In the genomic region with DNA sequence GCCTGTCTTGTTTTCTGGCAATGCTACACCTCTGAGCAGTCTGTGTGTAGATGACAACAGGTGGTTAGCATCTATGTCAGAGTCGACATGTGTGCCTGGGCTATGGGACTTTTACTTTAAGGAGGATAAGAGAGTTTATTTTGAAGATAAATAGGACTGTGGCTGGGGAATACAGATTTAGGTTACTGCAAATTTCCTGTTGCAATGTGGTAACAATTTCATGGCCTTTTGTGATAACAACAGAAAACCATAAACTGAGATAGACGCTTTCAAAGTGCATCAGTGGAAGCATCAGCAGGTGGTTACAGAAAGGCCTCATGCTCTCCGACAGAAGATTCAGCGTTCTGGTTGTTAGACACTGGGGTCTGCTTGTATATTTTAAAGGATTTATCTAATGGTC, we compare ENCODE assay signal across 36 mouse cellular contexts. TPM values are rescaled to one million over a fixed set of nuclear protein-coding genes. Genes with fewer than 3 reads are reported as not detected.
A peak's percentile ranks its signal among the peaks of the same experiment; 100 is the strongest.
DNase-seq lines count a peak whose midpoint lies in the region; ATAC-seq and TF ChIP-seq lines count a peak whose summit lies in the region.
"Had no signal": no experiment of that assay in that cellular context is flagged by ENCODE, and none has a peak within 500 bp of the region (broad histone marks: within the 10 kb centered on the region; RNA-seq: fewer than 3 reads in every experiment).

No protein-coding gene starts in this region.

- no peak for TF ChIP-seq CTCF in liver, adult 2 months (IDR thresholded peaks at IDR 0.05; ENCODE audit: low read depth, low read length)
- TF ChIP-seq CTCF in bone marrow macrophage, adult 2 months (IDR thresholded peaks at IDR 0.05; ENCODE audit: low read depth, low read length): no peak
- TF ChIP-seq CTCF in small intestine, adult 2 months (IDR thresholded peaks at IDR 0.05; ENCODE audit: extremely low read depth, insufficient read length, insufficient replicate concordance, low read depth, low read length): no peak

- no peak for ATAC-seq in heart, embryonic 16.5 days (replicated peaks; ENCODE audit: extremely low read depth, insufficient read depth, low FRiP score)
- no peak for ATAC-seq in liver, embryonic 11.5 days (replicated peaks; ENCODE audit: low FRiP score)
- ATAC-seq: CD4-positive, CD25-positive, alpha-beta regulatory T cell, adult 4 months; forebrain, embryonic 14.5 days; inflammation-experienced regulatory T-cells, adult 6 months; Patski had no signal

- DNase-seq in heart, postnatal 25 days (ENCODE audit: low spot score): no peak
- DNase-seq in liver, adult 2 months (ENCODE audit: extremely low read depth, low read depth, low spot score): no peak
- no peak for DNase-seq in liver, embryonic 11.5 days (ENCODE audit: low spot score)
- DNase-seq in cerebellum, postnatal 25 days: no peak
- DNase-seq: cerebellum, adult 18-20 months; cerebellum, postnatal 14 days; liver, embryonic 13.5 days; right cerebral cortex, adult 18-20 months; right cerebral cortex, postnatal 4 days; thymus, adult 2 months; thymus, postnatal 4 days had no signal

- no peaks in the 10 kb centered on the region for H3K4me1 ChIP-seq in heart, embryonic 16.5 days (ENCODE audit: control insufficient read depth, insufficient read depth, low read length)
- H3K4me1 ChIP-seq in liver, adult 2 months (ENCODE audit: control insufficient read depth, insufficient read depth, low read length): peaks cover 19% of the 10 kb centered on the region
- no peaks in the 10 kb centered on the region for H3K4me1 ChIP-seq in liver, embryonic 11.5 days (replicated peaks; ENCODE audit: control insufficient read depth, insufficient read depth, low read length)
- peaks cover 51% of the 10 kb centered on the region for H3K4me1 ChIP-seq in bone marrow macrophage, adult 2 months (ENCODE audit: control insufficient read depth, insufficient read depth, low read length)
- peaks cover 17% of the 10 kb centered on the region for H3K4me1 ChIP-seq in small intestine, adult 2 months (ENCODE audit: control insufficient read depth, insufficient read depth, insufficient read length, low read length)
- H3K4me1 ChIP-seq: embryonic facial prominence, embryonic 13.5 days; limb, embryonic 10.5 days; lung, embryonic 15.5 days; midbrain, embryonic 10.5 days; neural tube, embryonic 15.5 days had no signal

- intact Hi-C loops in heart, postnatal 25 days (cut with DNase I): no loop called here

- H3K9ac ChIP-seq in heart, embryonic 16.5 days (ENCODE audit: low read length): no peak overlapping the region
- H3K9ac ChIP-seq in liver, adult 2 months (ENCODE audit: low read depth, low read length): no peak overlapping the region
- no peak overlapping the region for H3K9ac ChIP-seq in liver, embryonic 11.5 days (ENCODE audit: low read depth, low read length)
- H3K9ac ChIP-seq: embryonic facial prominence, embryonic 13.5 days; hindbrain, embryonic 14.5 days; liver, embryonic 13.5 days; lung, embryonic 15.5 days; neural tube, embryonic 15.5 days had no signal

- H3K27ac ChIP-seq in heart, embryonic 16.5 days (ENCODE audit: low read length): 0 out of 2 replicates have a peak overlapping the region, but pooled peaks have one; percentile 28
- H3K27ac ChIP-seq in liver, adult 2 months (replicated peaks; ENCODE audit: insufficient read depth, low read depth, low read length): peak overlapping the region; percentile 61
- H3K27ac ChIP-seq in liver, embryonic 11.5 days (ENCODE audit: low read depth, low read length): no peak overlapping the region
- H3K27ac ChIP-seq in bone marrow macrophage, adult 2 months (ENCODE audit: insufficient read depth, low read depth, low read length): peak overlapping the region; percentile 59
- peak overlapping the region; percentile 83 for H3K27ac ChIP-seq in small intestine, adult 2 months (ENCODE audit: insufficient read depth, low read depth, low read length)
- H3K27ac ChIP-seq: embryonic facial prominence, embryonic 13.5 days; hindbrain, embryonic 14.5 days; limb, embryonic 10.5 days; lung, embryonic 15.5 days; midbrain, embryonic 10.5 days; neural tube, embryonic 15.5 days had no signal

- 77% methylated on average over 4 of the region's 4 CpGs for WGBS in heart, embryonic 16.5 days
- 79% methylated on average over 4 of the region's 4 CpGs for WGBS in liver, adult 2 months
- 77% methylated on average over 4 of the region's 4 CpGs for WGBS in liver, embryonic 11.5 days
- WGBS in small intestine, adult 2 months: 75% methylated on average over 4 of the region's 4 CpGs

- H3K79me2 ChIP-seq in liver, adult 2 months (ENCODE audit: control insufficient read depth, insufficient read depth, low read length): no peaks in the 10 kb centered on the region

- H3K9me3 ChIP-seq in heart, embryonic 16.5 days (replicated peaks; ENCODE audit: control insufficient read depth, low read length): no peaks in the 10 kb centered on the region
- H3K9me3 ChIP-seq in liver, embryonic 11.5 days (ENCODE audit: control insufficient read depth, low read length): no peaks in the 10 kb centered on the region
- H3K9me3 ChIP-seq: embryonic facial prominence, embryonic 13.5 days; limb, embryonic 10.5 days; liver, embryonic 13.5 days; lung, embryonic 15.5 days; midbrain, embryonic 10.5 days; neural tube, embryonic 15.5 days had no signal

- TF ChIP-seq POLR2A in liver, adult 2 months (IDR thresholded peaks at IDR 0.05; ENCODE audit: extremely low read depth, insufficient read depth, low read length): no peak
- no peak for TF ChIP-seq POLR2A in bone marrow macrophage, adult 2 months (IDR thresholded peaks at IDR 0.05; ENCODE audit: borderline replicate concordance, low read depth, low read length)
- TF ChIP-seq POLR2A in small intestine, adult 2 months (IDR thresholded peaks at IDR 0.05; ENCODE audit: low read depth, low read length): no peak

- no peak overlapping the region for H3K4me3 ChIP-seq in heart, embryonic 16.5 days (ENCODE audit: low read length)
- no peak overlapping the region for H3K4me3 ChIP-seq in liver, adult 2 months (ENCODE audit: insufficient read depth, low read depth, low read length)
- no peak overlapping the region for H3K4me3 ChIP-seq in liver, embryonic 11.5 days (ENCODE audit: low read depth, low read length)
- H3K4me3 ChIP-seq in bone marrow macrophage, adult 2 months (ENCODE audit: insufficient read depth, low read length): no peak overlapping the region
- H3K4me3 ChIP-seq in small intestine, adult 2 months (ENCODE audit: low read depth, low read length): no peak overlapping the region
- H3K4me3 ChIP-seq: embryonic facial prominence, embryonic 13.5 days; gastrocnemius, adult 2 months; limb, embryonic 10.5 days; liver, embryonic 13.5 days; lung, embryonic 15.5 days; midbrain, embryonic 10.5 days; neural tube, embryonic 15.5 days had no signal

- peaks cover 46% of the 10 kb centered on the region for H3K36me3 ChIP-seq in heart, embryonic 16.5 days (ENCODE audit: control insufficient read depth, insufficient read depth)
- H3K36me3 ChIP-seq in liver, adult 2 months (ENCODE audit: control insufficient read depth, insufficient read depth, low read length): no peaks in the 10 kb centered on the region
- H3K36me3 ChIP-seq in liver, embryonic 11.5 days (ENCODE audit: control insufficient read depth, insufficient read depth, low read length): peaks cover 59% of the 10 kb centered on the region
- peaks cover 3% of the 10 kb centered on the region; the same call in 1 of the 2 replicates for H3K36me3 ChIP-seq in small intestine, adult 2 months (ENCODE audit: control insufficient read depth, insufficient read depth, low read length)

- no peaks in the 10 kb centered on the region for H3K27me3 ChIP-seq in heart, embryonic 16.5 days (ENCODE audit: control insufficient read depth, insufficient read depth, low read length)
- no peaks in the 10 kb centered on the region for H3K27me3 ChIP-seq in liver, adult 2 months (ENCODE audit: control insufficient read depth, insufficient read depth, low read length)
- no peaks in the 10 kb centered on the region for H3K27me3 ChIP-seq in liver, embryonic 11.5 days (replicated peaks; ENCODE audit: control insufficient read depth, insufficient read depth, low read length)
- no peaks in the 10 kb centered on the region for H3K27me3 ChIP-seq in small intestine, adult 2 months (ENCODE audit: control insufficient read depth, insufficient read depth, low read length)
- H3K27me3 ChIP-seq: embryonic facial prominence, embryonic 13.5 days; liver, embryonic 13.5 days; lung, embryonic 15.5 days; neural tube, embryonic 15.5 days; Patski had no signal

- no peak overlapping the region for H3K4me2 ChIP-seq in heart, embryonic 16.5 days (ENCODE audit: low read depth, low read length)
- no peak overlapping the region for H3K4me2 ChIP-seq in liver, embryonic 11.5 days
- H3K4me2 ChIP-seq: embryonic facial prominence, embryonic 13.5 days; heart, embryonic 11.5 days; hindbrain, embryonic 14.5 days; liver, embryonic 13.5 days; lung, embryonic 15.5 days; neural tube, embryonic 15.5 days had no signal

RNA-seq across cellular contexts. Expression of a gene that starts 10.7 kb away (rescaled TPM):
- 12.0 and 15.4 TPM in 2 replicates for polyA plus RNA-seq in heart, embryonic 16.5 days (2015; fragmentation: Nextera tagmentation; extraction: Ambion mirVana)
- under 1 TPM; 0.16 to 0.22 TPM for total RNA-seq in heart, postnatal 25 days (2021)
- total RNA-seq in liver, adult 2 months (2014; rRNA removed): 0.34 and 0.46 TPM in 2 replicates
- polyA plus RNA-seq in liver, adult 2 months (2012; rRNA removed): 0.04 and 0.11 TPM in 2 replicates
- 27.7 and 30.7 TPM in 2 replicates for polyA plus RNA-seq in liver, embryonic 11.5 days (2014; fragmentation: Nextera tagmentation; extraction: Ambion mirVana)
- 7.7 and 9.5 TPM in 2 replicates for polyA plus RNA-seq in bone marrow macrophage, adult 2 months (2012; ENCODE audit: insufficient read depth, insufficient read length, missing spikeins)
- polyA plus RNA-seq in small intestine, adult 2 months (2012; rRNA removed): 1.4 and 1.6 TPM in 2 replicates

RNA-seq across cellular contexts. Expression of a gene that starts 10.8 kb away (rescaled TPM):
- 17.9 and 20.3 TPM in 2 replicates for polyA plus RNA-seq in heart, embryonic 16.5 days (2015; fragmentation: Nextera tagmentation; extraction: Ambion mirVana)
- total RNA-seq in heart, postnatal 25 days (2021): 10 to 100 TPM; 13.2 to 16.9 TPM
- total RNA-seq in liver, adult 2 months (2014; rRNA removed): 9.3 and 16.3 TPM in 2 replicates
- polyA plus RNA-seq in liver, adult 2 months (2012; rRNA removed): 5.0 and 9.4 TPM in 2 replicates
- 14.4 and 17.2 TPM in 2 replicates for polyA plus RNA-seq in liver, embryonic 11.5 days (2014; fragmentation: Nextera tagmentation; extraction: Ambion mirVana)
- polyA plus RNA-seq in bone marrow macrophage, adult 2 months (2012; ENCODE audit: insufficient read depth, insufficient read length, missing spikeins): 19.0 and 19.1 TPM in 2 replicates
- 0.65 and 2.0 TPM in 2 replicates for polyA plus RNA-seq in small intestine, adult 2 months (2012; rRNA removed)

RNA-seq across cellular contexts. Expression of a gene that starts 24.2 kb away (rescaled TPM):
- 2.2 and 2.8 TPM in 2 replicates for polyA plus RNA-seq in heart, embryonic 16.5 days (2015; fragmentation: Nextera tagmentation; extraction: Ambion mirVana)
- total RNA-seq in heart, postnatal 25 days (2021): under 1 TPM; 0.83 to 0.89 TPM
- total RNA-seq in liver, adult 2 months (2014; rRNA removed): 1.6 and 2.2 TPM in 2 replicates
- polyA plus RNA-seq in liver, adult 2 months (2012; rRNA removed): 2.5 and 2.9 TPM in 2 replicates
- polyA plus RNA-seq in liver, embryonic 11.5 days (2014; fragmentation: Nextera tagmentation; extraction: Ambion mirVana): 5.7 and 6.0 TPM in 2 replicates
- polyA plus RNA-seq in bone marrow macrophage, adult 2 months (2012; ENCODE audit: insufficient read depth, insufficient read length, missing spikeins): 5.6 and 7.0 TPM in 2 replicates
- 5.7 and 11.5 TPM in 2 replicates for polyA plus RNA-seq in small intestine, adult 2 months (2012; rRNA removed)
- total RNA-seq: layer of hippocampus, postnatal 14 days had no signal
- polyA plus RNA-seq: CD4-positive, CD25-positive, alpha-beta regulatory T cell, adult 4 months had no signal

RNA-seq across cellular contexts. Expression of a gene that starts 37.0 kb away (rescaled TPM):
- not detected in 2 replicates for polyA plus RNA-seq in heart, embryonic 16.5 days (2015; fragmentation: Nextera tagmentation; extraction: Ambion mirVana)
- total RNA-seq in heart, postnatal 25 days (2021): not detected
- not detected in 2 replicates for total RNA-seq in liver, adult 2 months (2014; rRNA removed)
- not detected in 2 replicates for polyA plus RNA-seq in liver, adult 2 months (2012; rRNA removed)
- polyA plus RNA-seq in liver, embryonic 11.5 days (2014; fragmentation: Nextera tagmentation; extraction: Ambion mirVana): not detected in 2 replicates
- polyA plus RNA-seq in bone marrow macrophage, adult 2 months (2012; ENCODE audit: insufficient read depth, insufficient read length, missing spikeins): not detected in 2 replicates
- not detected in 2 replicates for polyA plus RNA-seq in small intestine, adult 2 months (2012; rRNA removed)
- total RNA-seq: adrenal gland, adult 2 months; adrenal gland, postnatal 4 days; gastrocnemius, adult 2 months; gastrocnemius, postnatal 4 days; heart, postnatal 4 days; layer of hippocampus, postnatal 14 days; left cerebral cortex, adult 8-10 months; midbrain, postnatal 0 days had no signal
- polyA plus RNA-seq: adrenal gland, adult 2 months; CD4-positive, CD25-positive, alpha-beta regulatory T cell, adult 4 months; embryonic facial prominence, embryonic 13.5 days; forebrain, embryonic 14.5 days; frontal cortex, adult 2 months; hindbrain, embryonic 14.5 days; large intestine, adult 2 months; limb, embryonic 10.5 days; liver, embryonic 13.5 days; lung, embryonic 15.5 days; midbrain, embryonic 10.5 days; midbrain, postnatal 0 days; neural tube, embryonic 15.5 days; Patski; stomach, postnatal 0 days; thymus, adult 2 months had no signal

RNA-seq across cellular contexts. Expression of a gene that starts 47.5 kb away (rescaled TPM):
- 3.3 TPM in 2 replicates for polyA plus RNA-seq in heart, embryonic 16.5 days (2015; fragmentation: Nextera tagmentation; extraction: Ambion mirVana)
- 1 to 10 TPM; 5.3 to 5.5 TPM for total RNA-seq in heart, postnatal 25 days (2021)
- 4.0 and 4.1 TPM in 2 replicates for total RNA-seq in liver, adult 2 months (2014; rRNA removed)
- polyA plus RNA-seq in liver, adult 2 months (2012; rRNA removed): 2.1 and 2.7 TPM in 2 replicates
- 11.8 and 12.1 TPM in 2 replicates for polyA plus RNA-seq in liver, embryonic 11.5 days (2014; fragmentation: Nextera tagmentation; extraction: Ambion mirVana)
- 30.3 and 33.8 TPM in 2 replicates for polyA plus RNA-seq in bone marrow macrophage, adult 2 months (2012; ENCODE audit: insufficient read depth, insufficient read length, missing spikeins)
- polyA plus RNA-seq in small intestine, adult 2 months (2012; rRNA removed): 37.3 and 86.3 TPM in 2 replicates
